Mouse (Mus musculus) spleen, adult 2 months (tissue): Measurements from ENCODE around the gene Stx6. TPM values are rescaled to one million over a fixed set of nuclear protein-coding genes. Genes with fewer than 3 reads are reported as not detected.

ENCODE experiments used
- DNase-seq, 2 experiments: peaks; one replicate each; pipeline versions ENCODE4 v3.0.0 to v3.0.0-alpha.2; 2012 to 2021; ENCODE audit warnings: low spot score in 2 of 2, low read depth in 1 of 2
- H3K27ac ChIP-seq: fragments of 200-500 bp; 2 replicates; pipeline ENCODE4 v1.5.1; 2012; ENCODE audit warnings: low read length, inconsistent platforms; ENCODE audit not compliant: insufficient read depth
- H3K27me3 ChIP-seq: fragments of 200-500 bp; 2 replicates; pipeline ENCODE4 v1.6.1; 2012; ENCODE audit warnings: mild to moderate bottlenecking, moderate library complexity, low read length, inconsistent platforms; ENCODE audit not compliant: control insufficient read depth, insufficient read depth
- H3K36me3 ChIP-seq: fragments of 200-500 bp; 2 replicates; pipeline ENCODE4 v1.6.1; 2012; ENCODE audit warnings: mild to moderate bottlenecking, low read length, inconsistent platforms; ENCODE audit not compliant: control insufficient read depth, insufficient read depth
- H3K4me1 ChIP-seq: fragments of 200-500 bp; 2 replicates; pipeline ENCODE4 v1.6.1; 2011; ENCODE audit warnings: inconsistent platforms; ENCODE audit not compliant: control insufficient read depth, insufficient read depth, insufficient read length
- H3K4me3 ChIP-seq: fragments of 200-500 bp; 2 replicates; pipeline ENCODE4 v1.5.1; 2011; ENCODE audit warnings: mild to moderate bottlenecking, inconsistent platforms; ENCODE audit not compliant: insufficient read depth, insufficient read length; ENCODE audit errors: extremely low read depth
- CTCF ChIP-seq: fragments of 200-500 bp; IDR thresholded peaks from 2 replicates; pipeline ENCODE4 v1.5.1; 2011; ENCODE audit warnings: mild to moderate bottlenecking, inconsistent platforms; ENCODE audit not compliant: insufficient read depth, insufficient read length, insufficient replicate concordance; ENCODE audit errors: extremely low read depth
- POLR2A ChIP-seq: fragments of 200-500 bp; IDR thresholded peaks from 2 replicates; pipeline ENCODE4 v1.6.1; 2011; ENCODE audit warnings: low read depth, low read length, inconsistent platforms
- WGBS: fragments of 180-500 bp; shearing (Covaris S2); methylation state at CpG from one replicate; pipeline ENCODE4 v1.1.7; 2018; 5-methylcytosine and 5-hydroxymethylcytosine counted together
- polyA plus RNA-seq: library from polyadenylated mRNA; depleted of rRNA; stranded (reverse); fragments of >200 nt; gene quantifications from 2 replicates; pipeline ENCODE4 v1.2.3, GENCODE M21; 2012

Gene Stx6
- polyA plus RNA-seq, 1 experiment: 35.0 TPM

DNA sequence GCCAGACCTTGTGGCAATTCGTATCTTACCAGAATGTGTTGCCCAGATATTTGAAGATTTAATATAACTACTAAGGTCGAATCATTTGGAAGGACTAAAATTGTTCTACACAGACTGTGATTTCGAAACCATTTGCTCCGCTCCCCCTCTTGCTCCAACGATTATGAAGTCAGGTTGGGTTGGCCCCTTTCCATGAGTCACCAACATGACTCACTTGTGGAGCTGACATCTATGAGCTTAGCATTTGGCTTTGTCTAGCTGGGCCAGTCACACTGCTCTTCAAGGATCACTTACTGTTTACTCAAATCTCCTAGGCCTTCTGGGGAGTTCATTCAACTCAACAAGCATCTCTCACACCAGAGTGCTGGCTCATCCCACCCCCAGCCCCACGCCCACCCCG is 19.7 kb upstream of the Stx6 start:
- H3K36me3 ChIP-seq: 0 out of 2 replicates have a peak, but pooled peaks cover 2% of the 10 kb centered on the region
- no peak overlapping the region for H3K27ac ChIP-seq
- no peak for DNase-seq
- no peaks in the 10 kb centered on the region for H3K27me3 ChIP-seq
- H3K4me3 ChIP-seq: no peak overlapping the region
- H3K4me1 ChIP-seq: no peaks in the 10 kb centered on the region
- WGBS: 77% methylated on average over 7 of the region's 7 CpGs
- no peak for TF ChIP-seq POLR2A
- TF ChIP-seq CTCF: no peak

DNA sequence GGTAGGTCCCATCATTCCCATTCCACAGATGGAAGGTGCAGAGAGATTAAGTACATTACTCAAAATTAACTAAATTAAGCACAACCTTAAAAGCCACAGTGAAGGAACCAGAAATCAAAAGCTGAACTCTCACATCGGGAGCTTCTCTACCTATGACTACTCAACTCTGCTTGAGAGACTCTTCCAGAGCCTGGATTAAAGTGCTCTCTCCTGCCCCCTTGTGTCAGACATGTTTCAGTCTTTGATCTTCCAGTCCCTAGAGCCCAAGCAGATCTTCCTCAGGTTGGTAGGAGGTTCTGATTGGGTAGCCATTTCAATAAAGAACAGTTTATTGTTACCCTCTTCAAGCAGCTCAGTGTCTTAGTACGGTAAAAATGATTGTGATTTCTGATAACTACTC is 18.4 kb upstream of the Stx6 start:
- DNase-seq: peak; percentile 77 to 80
- 46% methylated on average over 2 of the region's 2 CpGs for WGBS
- no peaks in the 10 kb centered on the region for H3K27me3 ChIP-seq
- no peak overlapping the region for H3K27ac ChIP-seq
- no peaks in the 10 kb centered on the region for H3K4me1 ChIP-seq
- no peak overlapping the region for H3K4me3 ChIP-seq
- H3K36me3 ChIP-seq: 0 out of 2 replicates have a peak, but pooled peaks cover 2% of the 10 kb centered on the region
- TF ChIP-seq CTCF: peak; percentile 52; the same call in 1 of the 2 replicates
- TF ChIP-seq POLR2A: no peak

DNA sequence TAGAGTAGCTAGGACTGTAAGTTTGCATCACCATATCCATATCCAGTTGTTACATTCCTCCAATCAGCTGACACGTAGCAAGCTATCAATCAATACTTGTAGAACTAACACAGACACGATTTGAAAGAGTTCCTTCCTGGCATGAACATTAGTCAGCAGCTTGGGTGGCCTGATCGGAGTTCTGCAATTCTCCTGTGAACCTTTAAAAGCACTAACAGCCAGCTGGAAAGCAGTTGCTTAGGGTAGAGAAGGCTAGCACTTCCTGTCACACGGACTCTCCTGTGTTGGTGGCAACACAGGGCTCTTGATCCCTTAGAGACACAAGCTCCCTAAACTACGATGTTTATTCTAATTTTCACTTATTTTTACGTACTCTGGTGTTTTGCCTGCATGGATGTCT is 12.9 kb upstream of the Stx6 start:
- H3K4me1 ChIP-seq: peaks cover 2% of the 10 kb centered on the region; the same call in 1 of the 2 replicates
- WGBS: 2% methylated on average over 6 of the region's 6 CpGs
- TF ChIP-seq POLR2A (no peak), CTCF (no peak)
- H3K36me3 ChIP-seq: no peaks in the 10 kb centered on the region
- no peaks in the 10 kb centered on the region for H3K27me3 ChIP-seq
- peak overlapping the region; percentile 62 for H3K4me3 ChIP-seq
- DNase-seq: peak; percentile 15 to 33
- peak overlapping the region; percentile 58; the same call in 1 of the 2 replicates for H3K27ac ChIP-seq

DNA sequence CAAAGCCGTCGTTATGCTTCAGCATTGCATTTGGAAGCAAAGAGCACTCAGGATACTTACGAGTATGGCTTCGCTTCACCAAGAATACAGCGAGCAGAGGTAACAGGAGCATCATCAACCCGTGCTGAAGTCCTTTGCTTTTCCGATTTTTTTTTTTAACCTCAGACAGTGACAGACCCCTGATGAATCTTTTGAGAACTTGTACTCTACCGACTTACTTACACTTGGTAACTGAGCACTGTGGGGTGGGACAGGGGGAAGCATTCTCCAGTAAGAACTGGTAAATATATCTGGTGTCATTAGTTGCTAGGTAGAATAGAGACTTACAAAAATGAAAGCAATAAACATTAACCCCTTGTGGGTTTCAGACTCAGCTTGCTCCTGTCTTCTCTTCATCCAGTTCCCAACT is 11.9 kb upstream of the Stx6 start, which contains the start of gene Mr1:
TSS of gene Mr1 (minus strand) at position 243 of the 409 bp plus-strand sequence.
- peak; percentile 39 to 78 for DNase-seq
- TF ChIP-seq CTCF (no peak), POLR2A (no peak)
- Histone ChIP-seq H3K36me3 (no peaks in the 10 kb centered on the region), H3K4me1 (peaks cover 2% of the 10 kb centered on the region; the same call in 1 of the 2 replicates), H3K27ac (peak within 1 kb of the TSS; percentile 58), H3K27me3 (no peaks in the 10 kb centered on the region), H3K4me3 (peak within 1 kb of the TSS; percentile 62)
- WGBS: 1% methylated on average over 8 of the region's 8 CpGs

DNA sequence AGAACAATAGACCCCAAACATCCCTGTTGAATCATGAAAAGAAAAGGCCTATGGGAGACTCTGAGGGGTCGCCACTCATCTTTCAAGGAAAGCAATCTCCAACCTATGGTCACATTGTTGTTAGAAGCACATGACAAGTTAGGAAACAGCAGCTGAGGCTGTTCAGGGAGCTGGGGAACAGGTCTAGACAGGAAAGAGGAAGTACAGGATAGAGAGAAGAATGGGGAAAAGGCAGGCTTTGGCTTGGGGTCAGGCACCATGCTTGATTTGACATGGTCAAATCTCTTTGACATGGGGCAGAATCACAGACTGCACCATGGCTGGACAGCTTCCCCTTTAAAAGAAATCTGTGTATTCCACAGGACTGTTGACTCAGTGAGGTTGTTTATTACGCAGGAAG is 11.3 kb upstream of the Stx6 start:
- peaks cover 2% of the 10 kb centered on the region; the same call in 1 of the 2 replicates for H3K4me1 ChIP-seq
- TF ChIP-seq POLR2A (no peak), CTCF (no peak)
- H3K27ac ChIP-seq: no peak overlapping the region
- no peaks in the 10 kb centered on the region for H3K36me3 ChIP-seq
- no peak for DNase-seq
- no peak overlapping the region for H3K4me3 ChIP-seq
- WGBS: 83% methylated on average over 2 of the region's 2 CpGs
- H3K27me3 ChIP-seq: no peaks in the 10 kb centered on the region

DNA sequence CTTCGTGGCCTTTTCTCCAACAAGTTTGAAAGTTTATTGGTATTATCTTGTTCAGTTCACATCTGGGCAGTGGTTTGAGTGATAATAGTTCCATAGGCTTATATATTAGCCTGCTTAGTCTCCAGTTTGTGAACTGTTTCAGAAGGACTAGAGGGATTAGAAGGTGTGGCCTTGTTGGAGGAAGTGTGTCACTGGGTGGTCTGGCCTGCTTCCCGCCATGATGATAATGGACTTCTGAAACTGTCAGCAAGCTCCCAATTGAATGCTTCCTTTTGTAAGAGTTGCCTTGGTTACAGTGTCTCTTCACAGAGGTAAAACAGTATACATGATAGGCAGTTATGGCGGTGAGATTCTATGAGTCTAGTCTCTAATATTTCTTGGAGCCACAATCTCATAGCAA is 9.1 kb upstream of the Stx6 start:
- whole genome bisulfite sequencing: 95% methylated on average over 3 of the region's 3 CpGs
- H3K27me3 ChIP-seq: no peaks in the 10 kb centered on the region

DNA sequence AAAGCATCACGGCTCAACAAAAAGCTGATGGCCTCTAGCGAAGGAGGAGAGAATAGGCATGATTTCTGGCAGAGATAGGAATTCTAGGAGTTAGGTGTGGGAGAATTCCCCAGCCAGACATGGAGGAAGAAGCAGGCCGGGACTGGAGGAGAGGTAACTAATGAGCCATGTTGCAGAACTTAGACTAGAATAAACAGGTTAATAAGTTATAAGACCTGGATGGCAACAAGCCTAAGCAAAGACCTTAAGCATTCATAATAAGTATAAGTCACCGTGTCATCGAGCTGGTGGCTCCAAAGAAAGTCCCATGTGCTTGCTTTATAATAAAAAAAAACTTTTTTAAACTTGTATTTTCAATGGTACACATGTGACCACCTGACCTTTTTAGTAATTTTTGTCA is 7.7 kb upstream of the Stx6 start:
- peaks cover 2% of the 10 kb centered on the region; the same call in 1 of the 2 replicates for H3K4me1 ChIP-seq
- DNase-seq: no peak
- H3K27ac ChIP-seq: no peak overlapping the region
- 91% methylated on average over 5 of the region's 5 CpGs for WGBS
- no peak overlapping the region for H3K4me3 ChIP-seq
- no peaks in the 10 kb centered on the region for H3K36me3 ChIP-seq
- H3K27me3 ChIP-seq: no peaks in the 10 kb centered on the region
- TF ChIP-seq CTCF: no peak
- no peak for TF ChIP-seq POLR2A

More for the DNA sequence above, 9.1 kb upstream of the Stx6 start:
- no peak for TF ChIP-seq POLR2A
- no peak for TF ChIP-seq CTCF
- peaks cover 2% of the 10 kb centered on the region; the same call in 1 of the 2 replicates for H3K4me1 ChIP-seq
- no peaks in the 10 kb centered on the region for H3K36me3 ChIP-seq
- H3K4me3 ChIP-seq: no peak overlapping the region
- no peak overlapping the region for H3K27ac ChIP-seq
- no peak for DNase-seq
